Mouse (Mus musculus) liver, embryonic 11.5 days (tissue): ENCODE results near the gene H2al1k. TPM values are rescaled to one million over a fixed set of nuclear protein-coding genes. Genes with fewer than 3 reads are reported as not detected.
"Not testable (repeated sequence)": the region's sequence is repeated elsewhere in the genome, so short reads cannot be mapped to it uniquely, and the experiment has no call there.

Experiments
- ATAC-seq: fragments of 200-750 bp; cut with Nextera tagmentation; replicated peaks from 2 replicates; pipeline ENCODE4 v1.8.0; 2017; ENCODE audit warnings: moderate number of reproducible peaks, mild to moderate bottlenecking, moderate TSS enrichment, moderate library complexity; ENCODE audit not compliant: low FRiP score
- DNase-seq: peaks from one replicate; pipeline ENCODE4 v3.0.0-alpha.2; 2017; ENCODE audit warnings: low spot score
- H3K27ac ChIP-seq: fragments of 300-500 bp; sonication (generic); 2 replicates; pipeline ENCODE4 v1.5.1; 2014; ENCODE audit warnings: mild to moderate bottlenecking, low read depth, low read length, control low read depth
- H3K27me3 ChIP-seq: fragments of 300-500 bp; sonication (generic); replicated peaks from 2 replicates; pipeline ENCODE4 v1.6.1; 2014; ENCODE audit warnings: low read length, mixed read lengths; ENCODE audit not compliant: control insufficient read depth, insufficient read depth
- H3K36me3 ChIP-seq: fragments of 300-500 bp; sonication (generic); 2 replicates; pipeline ENCODE4 v1.6.1; 2014; ENCODE audit warnings: mild to moderate bottlenecking, low read length, moderate library complexity, mixed read lengths; ENCODE audit not compliant: control insufficient read depth, insufficient read depth
- H3K4me1 ChIP-seq: fragments of 300-500 bp; sonication (generic); replicated peaks from 2 replicates; pipeline ENCODE4 v1.6.1; 2014; ENCODE audit warnings: low read length, mixed read lengths; ENCODE audit not compliant: control insufficient read depth, insufficient read depth
- H3K4me2 ChIP-seq: fragments of 300-500 bp; sonication (generic); 2 replicates; pipeline ENCODE4 v1.6.1; 2014; ENCODE audit warnings: mild to moderate bottlenecking, control low read depth, moderate library complexity
- H3K4me3 ChIP-seq: fragments of 300-500 bp; sonication (generic); 2 replicates; pipeline ENCODE4 v1.5.1; 2014; ENCODE audit warnings: low read depth, low read length, control low read depth
- H3K9ac ChIP-seq: fragments of 300-500 bp; sonication (generic); 2 replicates; pipeline ENCODE4 v1.6.1; 2014; ENCODE audit warnings: low read depth, low read length, control low read depth
- H3K9me3 ChIP-seq: fragments of 300-500 bp; sonication (generic); 2 replicates; pipeline ENCODE4 v1.6.1; 2016; ENCODE audit warnings: low read length, inconsistent platforms, mixed read lengths; ENCODE audit not compliant: control insufficient read depth
- polyA plus RNA-seq: library from polyadenylated mRNA; unstranded; fragments of >200 nt; fragmentation: Nextera tagmentation; extraction: Ambion mirVana; gene quantifications from 2 replicates; pipeline ENCODE4 v1.2.1, GENCODE M21; 2014

The H2al1k gene
- polyA plus RNA-seq, 1 experiment from 2014 or later, result not detected

GRCm38 (mm10) chrX:9375927-9376326 lies 25.5 kb downstream of the H2al1k start:
- H3K9me3 ChIP-seq, H3K4me3 ChIP-seq, H3K27me3 ChIP-seq, ATAC-seq, H3K4me2 ChIP-seq, H3K36me3 ChIP-seq, H3K9ac ChIP-seq, H3K4me1 ChIP-seq, H3K27ac ChIP-seq, DNase-seq: not testable (repeated sequence)

Other genes starting within 250 kb of the H2al1k start
- gene 4930402K13Rik, start 246.1 kb upstream of the H2al1k start, polyA plus RNA-seq, result not detected in 2 replicates
- gene Lancl3, start 150.7 kb upstream of the H2al1k start, polyA plus RNA-seq, result 0.23 and 0.27 TPM in 2 replicates
- gene Gm14862, start 93.7 kb upstream of the H2al1k start, polyA plus RNA-seq, result 1.0 and 1.1 TPM in 2 replicates
- 27.7 and 31.5 TPM in 2 replicates for gene Xk, start 77.9 kb upstream of the H2al1k start, polyA plus RNA-seq
- gene H2al1m, start 66.9 kb upstream of the H2al1k start, polyA plus RNA-seq, result 1.3 and 1.5 TPM in 2 replicates
- gene Cybb, start 137.1 kb downstream of the H2al1k start, polyA plus RNA-seq, result 3.1 and 3.7 TPM in 2 replicates
- gene H2al1o, start 221.8 kb downstream of the H2al1k start, polyA plus RNA-seq, result not detected in 2 replicates